Mouse (Mus musculus) testis, postnatal 14 days (tissue): Measurements from ENCODE around the gene Pold3.

Experiments
- DNase-seq: peaks from one replicate; pipeline ENCODE4 v3.0.0; 2021; ENCODE audit warnings: low spot score

Gene Pold3

DNA sequence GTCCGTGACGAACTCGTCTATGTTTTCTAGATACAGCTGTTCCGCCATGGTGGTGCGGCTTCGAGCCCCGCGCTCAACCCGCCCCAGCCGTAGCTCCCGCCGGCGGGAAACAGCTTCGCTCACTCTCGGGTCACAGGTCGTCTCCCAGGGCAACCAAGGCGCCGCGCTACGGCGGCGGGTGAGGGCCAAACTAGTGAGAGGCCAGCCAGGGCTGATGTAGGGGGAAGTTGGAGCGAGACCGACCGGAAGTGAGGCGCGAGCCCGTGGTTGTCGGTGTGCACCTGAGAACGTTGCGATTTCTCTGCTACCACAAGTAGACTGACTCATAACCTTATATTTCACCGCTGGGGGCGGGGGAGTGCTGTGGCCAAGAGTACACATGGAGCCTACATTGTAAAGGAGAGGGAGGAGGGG, at the start of gene Pold3:
Pold3 (minus strand) TSS at position 190 of the 414 bp plus-strand sequence.
- DNase-seq = peak; percentile 98

DNA sequence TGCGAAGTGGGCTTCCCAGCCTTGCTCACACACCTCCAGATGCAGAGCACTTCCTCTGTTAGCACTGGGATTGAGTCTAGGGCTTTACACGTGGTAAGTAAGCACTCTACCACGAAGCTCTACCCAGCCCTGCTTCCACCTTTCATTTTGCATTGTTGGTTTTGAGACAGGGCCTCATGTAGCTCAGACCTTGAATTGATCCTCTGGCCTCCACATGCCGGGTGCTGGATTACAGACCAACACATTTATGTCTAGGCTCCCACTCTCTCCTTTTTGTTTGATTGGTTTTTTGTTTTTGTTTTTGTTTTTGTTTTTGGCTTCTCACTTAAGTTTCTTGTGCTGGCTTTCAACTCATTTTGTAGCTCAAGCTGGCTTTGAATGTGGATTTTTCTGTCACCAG, 49.4 kb upstream of the Pold3 start:
- DNase-seq = no peak

DNA sequence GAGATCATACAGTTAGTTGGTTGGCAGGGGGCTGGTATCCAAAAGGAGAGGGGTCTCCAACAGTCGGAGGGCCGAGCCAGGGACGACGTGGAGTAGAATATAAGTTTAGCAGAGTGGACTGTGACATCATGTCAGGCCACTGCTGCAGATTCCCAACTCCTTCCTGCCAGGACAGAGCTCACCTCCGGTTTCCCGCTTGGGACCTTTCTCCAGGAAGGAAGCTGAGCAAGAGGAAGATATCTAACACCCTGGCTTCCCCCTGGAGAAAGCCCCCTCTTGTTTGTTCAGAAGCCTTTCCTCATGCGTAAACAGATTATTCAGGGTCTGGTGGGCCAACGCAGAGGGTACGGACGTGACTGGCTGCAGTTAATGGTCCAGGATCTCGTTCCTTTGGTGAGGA, 47.3 kb upstream of the Pold3 start:
- no peak for DNase-seq

DNA sequence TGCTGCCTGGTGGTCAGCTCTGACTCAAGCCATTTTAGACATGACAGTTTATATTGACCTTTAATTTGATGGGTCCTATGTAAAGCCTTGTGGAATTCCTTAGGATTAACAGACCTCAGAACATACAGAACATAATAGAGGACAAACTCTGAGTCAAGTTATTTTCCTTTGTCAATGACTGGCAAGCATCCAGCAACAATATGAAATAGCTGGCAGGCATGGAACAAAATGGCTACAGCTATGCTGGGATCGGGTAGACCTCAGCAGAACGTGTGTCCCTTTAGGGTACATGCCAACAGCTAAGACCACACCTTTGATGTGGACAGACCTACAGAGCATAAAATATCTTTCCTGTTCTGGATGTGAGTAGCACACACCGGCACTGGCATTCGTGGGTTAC, 42.1 kb upstream of the Pold3 start:
- DNase-seq = no peak

DNA sequence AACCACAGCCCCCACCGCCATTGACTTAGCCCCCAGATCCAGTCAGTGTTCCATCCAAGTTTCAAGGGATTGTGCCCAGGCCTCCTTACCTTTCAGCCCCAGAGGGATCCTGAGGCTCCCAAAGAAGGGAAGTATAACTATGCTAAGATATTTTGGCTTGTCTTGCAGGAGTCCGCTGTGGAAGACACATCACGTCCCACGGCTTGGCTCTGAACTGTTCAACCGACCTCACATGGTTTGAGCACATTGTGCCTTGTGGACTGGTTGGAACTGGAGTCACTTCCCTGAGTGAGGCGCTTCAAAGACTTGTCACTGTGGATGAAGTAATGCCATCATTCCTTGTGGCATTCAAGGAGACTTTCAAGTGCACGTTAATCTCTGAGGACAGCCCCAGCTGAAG, 38.6 kb upstream of the Pold3 start:
- peak; percentile 13 for DNase-seq

DNA sequence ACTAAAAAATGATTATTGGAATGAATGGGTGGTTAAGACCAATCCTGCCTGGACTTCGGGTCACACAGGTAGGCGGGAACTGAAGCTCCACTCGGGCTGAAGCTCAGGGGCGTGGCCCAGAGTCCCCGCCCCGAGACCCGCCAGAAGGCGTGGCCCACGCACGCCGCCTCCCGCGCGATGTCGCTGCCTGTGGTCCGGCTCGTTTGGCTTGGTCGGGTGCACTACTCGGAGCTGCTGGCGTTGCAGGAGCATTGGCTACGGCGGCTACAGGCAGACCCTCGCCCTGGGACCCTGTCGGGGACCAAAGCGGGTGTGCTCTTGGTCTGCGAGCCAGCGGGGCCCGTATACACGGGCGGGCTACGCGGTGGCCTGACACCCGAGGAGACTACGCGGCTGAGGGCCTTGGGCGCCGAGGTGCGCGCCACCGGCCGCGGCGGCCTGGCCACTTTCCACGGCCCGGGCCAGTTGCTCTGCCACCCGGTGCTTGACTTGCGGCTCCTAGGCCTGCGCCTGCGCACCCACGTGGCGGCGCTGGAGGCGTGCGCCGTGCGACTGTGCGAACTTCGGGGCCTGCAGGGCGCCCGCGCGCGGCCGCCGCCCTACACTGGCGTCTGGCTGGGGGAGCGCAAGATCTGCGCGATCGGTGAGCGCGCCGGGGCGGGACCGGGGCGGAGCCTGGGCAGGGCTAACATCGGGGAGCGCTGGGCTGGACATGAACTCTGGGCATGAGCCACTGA, 37.9 kb upstream of the Pold3 start, which contains the start of gene Lipt2:
Lipt2 (plus strand) TSS at position 173 of the 737 bp plus-strand sequence.
- peak; percentile 91 for DNase-seq

DNA sequence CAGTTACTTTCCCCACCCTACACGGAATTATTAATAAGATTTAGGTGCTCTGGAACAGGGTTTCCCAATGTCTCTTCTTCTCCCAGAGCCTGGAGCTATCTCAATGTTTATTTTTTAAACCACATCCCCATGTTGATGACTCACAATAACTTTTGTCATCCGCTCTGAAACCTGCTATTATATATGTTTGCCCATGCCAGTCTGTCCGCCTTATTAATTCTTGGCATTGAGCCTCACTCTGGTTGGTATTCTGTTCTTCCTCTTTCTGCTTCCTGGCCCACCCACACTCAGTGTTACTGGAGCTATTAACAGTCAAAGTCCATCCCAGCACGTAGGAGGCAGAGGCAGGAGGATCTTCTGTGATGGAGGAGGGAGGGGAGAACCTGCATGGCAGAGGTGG, 36.3 kb upstream of the Pold3 start:
- DNase-seq = no peak

DNA sequence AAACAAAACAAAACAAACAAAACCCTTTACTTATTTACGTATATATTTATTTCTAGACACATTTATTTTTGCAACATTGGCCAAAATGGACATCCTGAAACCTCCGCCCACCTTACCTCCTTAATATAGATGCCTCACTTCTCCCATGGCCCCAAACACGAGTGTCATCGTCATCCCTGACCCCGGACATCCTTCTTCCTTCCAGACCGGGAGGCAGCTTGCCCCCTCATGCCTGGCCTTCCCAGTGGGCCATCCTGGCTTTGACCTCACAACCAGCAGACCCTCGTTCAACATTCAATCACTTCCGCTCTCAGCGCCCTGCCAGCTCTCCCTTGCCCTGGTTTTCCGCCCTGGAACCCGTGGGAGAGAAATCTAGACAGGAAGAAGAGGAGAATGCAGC, 29.3 kb upstream of the Pold3 start:
- DNase-seq = no peak

DNA sequence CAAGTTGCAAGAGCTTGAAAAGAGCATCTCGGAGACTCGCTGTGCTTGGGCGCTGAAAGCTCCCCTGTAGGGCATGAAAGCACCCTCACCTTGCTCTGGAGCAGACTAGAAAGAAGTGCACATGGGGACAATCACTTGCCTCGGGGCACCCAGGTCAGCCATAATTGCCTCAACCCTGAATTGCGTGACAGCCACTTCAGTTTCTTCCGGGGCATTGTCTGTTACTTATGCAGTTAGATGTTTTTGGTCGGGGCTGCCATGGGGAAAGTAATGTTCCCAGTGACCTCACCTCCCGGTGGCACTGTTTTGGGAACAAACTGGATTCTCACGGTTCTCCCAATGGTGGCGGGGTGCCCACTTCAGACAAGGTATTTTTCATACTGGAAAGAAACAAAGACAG, 28.7 kb upstream of the Pold3 start:
- DNase-seq = no peak

DNA sequence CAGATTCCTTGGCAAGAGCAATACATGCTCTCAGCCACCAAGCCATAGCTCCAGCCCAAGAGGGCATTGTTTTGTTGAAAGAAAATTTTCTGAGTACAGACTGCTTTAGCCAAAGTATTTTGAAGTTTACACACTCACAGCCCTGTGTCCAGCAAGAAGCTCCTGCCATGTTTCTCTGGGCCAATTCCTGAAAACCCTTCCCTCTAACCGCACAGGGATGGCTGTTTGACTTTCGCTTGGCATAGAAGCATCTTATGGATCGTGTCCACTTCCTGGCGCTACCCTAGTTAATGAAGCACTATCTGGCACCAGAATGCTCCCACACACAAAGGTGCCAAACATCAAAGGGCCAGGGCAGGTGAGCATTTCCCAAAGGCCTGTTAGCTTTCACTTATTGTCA, 27.2 kb upstream of the Pold3 start:
- no peak for DNase-seq

DNA sequence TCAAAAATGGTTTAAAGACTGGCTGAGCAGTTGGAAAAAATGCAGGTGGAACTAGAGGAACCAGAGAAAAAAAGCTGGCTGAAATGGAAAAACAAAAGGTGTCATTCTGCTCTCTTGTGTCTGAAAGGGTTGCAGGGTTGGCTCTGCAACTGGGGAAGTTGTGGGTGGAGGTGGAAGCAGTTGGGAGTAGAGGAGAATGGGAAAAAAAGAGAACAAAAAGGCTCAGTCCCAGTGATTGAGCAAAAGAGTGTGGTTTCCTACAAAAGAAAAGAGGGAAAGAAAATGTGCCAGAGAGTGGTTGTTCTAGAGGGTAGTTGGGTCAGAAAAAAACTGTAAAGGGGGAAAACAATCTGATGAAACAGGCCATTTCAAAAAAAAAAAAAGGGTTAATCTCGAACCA, 19.2 kb upstream of the Pold3 start:
- DNase-seq = no peak

DNA sequence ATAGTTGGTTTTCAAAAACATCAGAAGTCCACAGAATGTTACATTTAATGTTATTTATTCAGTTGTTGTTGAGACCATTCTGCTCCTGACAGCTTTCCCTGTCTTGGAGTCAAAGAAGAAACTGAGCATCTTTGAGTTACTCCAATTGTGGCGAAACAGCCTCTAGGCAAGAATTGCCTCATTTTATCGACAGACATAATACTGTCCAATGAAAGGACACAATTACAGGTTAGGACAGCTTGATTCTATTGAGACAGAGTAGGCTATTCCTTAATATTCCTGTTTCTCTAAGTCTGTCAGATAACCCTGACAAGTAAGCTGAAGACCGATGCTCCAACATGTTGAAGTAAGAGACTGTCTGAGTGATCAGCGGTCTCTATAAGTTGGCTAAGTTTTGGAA, 16.7 kb upstream of the Pold3 start:
- DNase-seq = no peak

DNA sequence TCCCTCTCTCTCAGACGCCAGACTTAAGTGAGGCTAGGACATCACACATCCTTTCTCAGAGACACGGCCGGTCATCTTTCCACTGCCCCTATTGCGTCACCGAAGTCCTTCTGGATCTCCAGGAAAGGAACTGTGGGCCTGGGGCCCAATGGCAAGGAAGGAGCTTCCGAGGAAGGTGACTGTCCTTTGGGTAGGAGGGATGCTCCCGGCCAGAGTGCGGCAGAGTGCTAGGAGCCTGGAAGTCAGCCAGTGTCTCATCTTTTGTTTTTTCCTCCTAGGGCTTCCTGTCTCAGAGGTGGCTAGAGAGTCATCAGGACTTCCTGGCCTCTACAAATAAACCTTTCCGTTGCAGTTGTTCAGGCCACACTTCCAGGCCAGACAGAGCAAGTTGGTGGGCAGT, 15.7 kb upstream of the Pold3 start:
- DNase-seq = no peak

DNA sequence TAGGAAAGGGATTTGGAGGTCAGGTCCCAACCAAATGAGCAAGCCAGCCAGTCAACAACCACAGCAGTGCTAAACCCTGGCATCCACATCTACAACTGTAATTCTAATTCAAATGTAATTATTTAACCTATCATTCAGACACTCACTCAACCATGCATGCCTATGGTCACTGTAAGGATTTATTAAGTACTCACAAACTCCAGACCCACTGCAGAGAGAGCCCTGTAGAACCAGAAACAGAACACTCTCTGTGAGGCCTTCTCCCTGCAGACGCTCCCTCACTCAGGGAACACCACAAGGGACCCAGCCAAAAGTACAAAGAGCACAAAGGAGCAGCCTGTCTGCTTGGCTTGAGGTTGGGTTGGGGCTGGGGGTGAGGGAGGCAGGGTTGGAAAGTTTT, 11.0 kb upstream of the Pold3 start:
- no peak for DNase-seq

DNA sequence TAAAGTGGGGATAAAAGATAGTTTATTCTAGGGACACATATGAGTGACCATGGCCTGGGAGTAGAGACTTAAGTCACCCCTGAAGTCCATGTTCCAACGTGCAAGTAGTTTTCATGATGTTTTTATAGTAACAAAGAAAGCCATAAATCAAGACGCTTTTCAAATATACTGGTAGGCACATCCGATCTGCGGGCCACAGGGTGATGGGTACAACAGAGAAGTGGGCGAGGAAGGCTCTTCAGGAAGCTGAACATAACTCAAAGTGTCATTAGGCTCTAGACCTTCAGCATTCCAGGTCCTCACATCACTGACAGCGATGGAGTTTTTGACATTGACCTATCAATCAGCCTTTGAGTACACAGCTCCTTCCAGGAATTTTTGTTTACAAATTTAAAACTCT, 9.2 kb upstream of the Pold3 start:
- DNase-seq = no peak

DNA sequence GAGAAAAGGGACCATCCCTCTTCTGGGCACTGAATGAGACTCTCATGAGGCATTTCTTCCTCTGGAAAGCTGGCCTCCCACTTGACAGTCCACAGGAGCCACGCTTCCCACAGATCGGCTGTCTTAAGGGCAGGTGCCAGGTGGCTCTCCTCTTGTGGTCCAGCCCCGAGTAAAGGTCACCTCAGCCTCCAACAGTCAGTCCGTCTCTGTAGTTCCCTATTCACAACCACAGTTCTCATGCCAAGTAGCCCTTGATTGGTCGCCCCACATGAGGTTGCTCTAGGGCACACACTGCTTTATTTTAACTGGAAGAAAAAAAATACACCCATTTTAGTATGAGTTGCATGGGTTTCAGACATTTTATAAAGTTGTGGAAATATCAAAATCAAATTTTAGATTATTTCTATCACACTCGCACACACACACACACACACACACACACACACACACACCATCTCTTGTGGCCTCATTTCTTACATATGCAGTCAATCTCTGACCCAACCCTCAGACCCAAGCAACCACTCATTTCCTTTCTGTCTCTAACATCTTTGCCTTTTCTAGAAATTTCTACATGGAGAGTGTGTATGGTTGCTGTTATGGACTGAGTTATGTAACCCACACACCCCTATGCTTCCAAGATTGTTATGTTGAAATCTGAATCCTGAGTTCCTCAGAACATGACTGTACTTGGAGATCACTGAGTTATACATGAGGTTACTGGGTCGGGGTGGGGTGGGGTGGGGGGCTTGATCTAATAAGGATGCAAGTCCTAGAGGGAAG, 7.1 kb upstream of the Pold3 start:
- DNase-seq = no peak

DNA sequence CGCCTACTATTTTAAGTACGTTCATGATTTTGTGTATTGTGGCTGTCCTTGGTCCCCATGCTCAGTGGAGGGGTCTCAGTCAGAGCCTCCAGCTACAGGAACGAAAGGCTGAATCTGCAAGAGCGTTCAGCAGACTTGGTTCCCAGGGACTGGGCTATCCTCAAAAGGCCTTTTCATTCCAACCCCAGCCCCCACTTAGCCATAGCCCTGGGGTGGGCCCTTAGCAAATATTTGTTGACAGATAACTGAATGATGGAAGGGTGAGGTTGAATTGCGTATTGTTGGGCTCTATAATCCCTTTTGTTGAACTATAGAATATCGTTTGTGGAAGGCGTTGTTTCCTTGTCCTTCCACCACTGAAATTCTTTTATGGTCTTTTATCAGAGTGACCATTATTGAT, 5.1 kb upstream of the Pold3 start:
- DNase-seq = no peak

DNA sequence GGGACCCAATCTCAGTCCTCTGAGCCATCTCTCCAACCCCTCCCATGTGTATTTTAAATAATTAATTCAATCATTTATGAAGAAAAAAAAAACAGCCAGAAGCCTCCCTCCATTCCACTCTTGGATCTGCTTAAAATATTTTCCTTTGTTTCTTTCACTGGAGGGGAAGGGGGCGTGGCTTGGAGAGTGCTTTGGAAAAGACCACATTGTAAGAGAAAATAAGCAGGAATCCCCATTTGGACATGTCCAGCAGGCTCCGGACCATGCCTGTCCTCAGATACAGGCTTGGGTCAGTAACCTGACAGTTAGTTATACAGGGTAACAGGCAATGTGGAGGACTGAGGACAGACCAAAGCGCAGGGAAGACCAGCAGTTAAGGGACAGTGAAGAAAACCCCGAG, 3.8 kb upstream of the Pold3 start:
- DNase-seq = no peak

DNA sequence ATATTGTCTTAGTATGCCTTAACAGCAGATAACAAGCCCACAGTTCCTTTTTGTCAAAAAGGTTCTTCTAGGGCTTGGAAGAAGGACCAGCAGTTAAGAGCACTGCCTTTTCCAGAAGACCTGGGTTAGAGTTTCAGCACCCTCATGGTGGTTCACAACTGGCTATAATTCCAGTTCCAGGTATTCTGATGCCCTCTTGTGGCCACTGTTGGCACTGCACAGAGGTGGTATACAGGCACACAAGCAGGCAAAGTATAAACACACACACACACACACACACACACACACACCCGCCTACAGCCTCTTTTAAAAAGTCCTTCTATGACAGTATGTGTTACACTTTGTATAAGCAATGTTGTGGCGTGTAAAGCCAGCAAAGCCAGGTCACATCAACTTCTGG, 2.8 kb upstream of the Pold3 start:
- peak; percentile 66 for DNase-seq

DNA sequence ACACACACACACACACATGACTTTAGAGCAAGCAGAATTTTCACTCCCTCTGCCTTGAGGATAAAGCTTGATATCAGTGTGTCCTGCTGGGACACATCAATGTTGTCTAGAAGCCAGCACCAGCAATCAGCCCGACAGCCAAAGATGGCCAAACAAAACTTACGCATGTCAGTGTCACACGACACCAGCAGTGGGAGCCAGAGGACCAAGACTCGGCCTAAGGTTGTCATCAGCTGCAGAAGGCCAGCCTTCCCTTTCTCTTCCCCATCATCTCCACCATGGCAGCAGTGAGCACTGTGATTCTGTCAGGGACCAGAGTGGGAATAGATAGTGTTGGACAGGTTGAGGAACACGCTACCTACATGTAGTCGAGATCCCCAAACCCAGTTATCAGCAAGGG, 2.1 kb upstream of the Pold3 start:
- DNase-seq = peak; percentile 33

DNA sequence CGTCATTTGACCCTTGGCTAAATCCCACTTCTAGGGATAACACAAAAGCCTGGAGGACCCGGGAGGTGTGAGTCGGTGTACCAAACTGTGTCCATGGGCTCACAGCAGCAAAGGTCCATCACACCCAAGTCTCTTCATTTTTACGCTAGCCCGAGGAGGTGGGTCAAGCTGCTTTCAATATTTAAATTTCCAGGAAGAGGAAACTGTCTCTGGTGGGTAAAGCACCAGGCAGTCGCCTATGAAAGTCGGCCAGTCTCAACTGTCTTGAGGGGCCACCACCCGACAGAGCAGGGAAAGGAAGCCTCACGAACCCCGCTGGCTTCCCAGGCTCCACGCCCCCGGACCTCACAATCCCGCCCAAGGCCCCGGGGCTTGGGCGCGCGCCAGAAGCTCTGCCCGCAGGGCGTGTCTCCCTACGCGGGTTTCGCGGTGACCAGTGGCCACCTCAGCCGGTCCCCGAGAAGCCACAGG, 539 bp downstream of the Pold3 start:
- DNase-seq = no peak

DNA sequence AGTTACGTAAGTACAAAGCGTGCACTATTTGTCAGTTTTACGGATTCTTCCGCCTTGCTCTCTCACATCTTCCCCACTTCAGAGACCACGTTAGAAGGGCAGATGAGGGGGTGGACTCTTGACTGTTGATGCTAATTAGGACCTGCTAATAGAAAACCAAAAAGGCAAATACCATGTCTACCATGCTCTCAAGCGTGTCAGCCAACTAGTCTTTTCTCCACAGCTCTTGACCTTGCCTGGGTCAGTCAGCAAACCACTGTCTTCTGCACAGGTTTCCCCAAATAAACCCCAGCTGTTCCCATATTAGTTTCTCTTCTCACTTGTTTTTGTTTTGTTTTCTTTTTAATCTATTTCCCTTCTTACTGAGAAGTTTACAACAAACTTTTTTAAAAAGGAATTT, 7.1 kb downstream of the Pold3 start:
- no peak for DNase-seq

DNA sequence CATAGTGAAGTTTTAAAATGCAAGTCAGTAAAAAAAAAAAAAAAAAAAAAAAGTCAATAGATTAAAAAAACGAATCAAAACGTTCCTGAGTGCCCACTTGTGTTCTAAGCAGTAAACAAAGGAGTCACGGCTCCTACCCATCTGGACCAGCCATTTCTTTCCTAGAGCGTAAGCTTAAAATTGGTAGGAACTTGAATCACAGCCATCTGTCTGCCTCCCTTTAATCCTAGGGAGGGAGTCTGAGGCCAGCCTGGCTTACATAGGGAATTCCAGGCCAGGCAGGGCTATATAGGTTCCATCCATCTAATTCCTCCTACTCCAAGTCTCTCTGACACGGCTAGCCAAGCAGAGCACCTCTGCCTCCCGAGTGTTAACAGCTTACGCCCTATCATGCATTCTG, 7.5 kb downstream of the Pold3 start:
- no peak for DNase-seq

DNA sequence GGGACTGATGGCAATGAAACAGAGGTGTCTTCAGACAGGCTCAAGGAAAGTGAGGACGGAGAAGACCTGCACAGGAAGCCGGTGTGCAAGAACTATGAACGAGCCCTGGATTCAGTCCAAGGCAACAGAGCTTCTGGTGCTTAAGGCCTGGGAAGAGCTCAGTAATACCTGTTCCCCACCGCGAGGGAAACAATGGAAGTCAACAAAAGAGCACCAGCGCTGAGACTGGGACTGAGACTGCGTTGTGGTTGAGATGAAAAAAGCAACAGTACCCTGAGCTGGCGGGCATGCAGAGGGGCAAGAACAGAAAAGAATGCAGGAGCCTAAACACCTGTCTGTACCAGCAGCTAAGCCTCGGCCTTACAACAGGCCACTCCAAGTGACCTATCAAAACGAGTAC, 9.9 kb downstream of the Pold3 start:
- no peak for DNase-seq
